Mouse (Mus musculus): ENCODE results near the gene Samd8. TPM values are rescaled to one million over a fixed set of nuclear protein-coding genes. Genes with fewer than 3 reads are reported as not detected.
A peak's percentile ranks its signal among the peaks of the same experiment; 100 is the strongest.

Samd8 gene
- total and polyA plus RNA-seq, 2 experiments from 2014 or later = 8.3 to 17.3 TPM

- WGBS = under 1% methylated on average over 28 of the region's 28 CpGs
- Histone ChIP-seq H3K27me3 (ENCODE audit: control insufficient read depth, insufficient read depth, low read length) (no peaks in the 10 kb centered on the region), H3K9me3 (replicated peaks; ENCODE audit: control insufficient read depth, low read length) (no peaks in the 10 kb centered on the region), H3K4me2 (ENCODE audit: low read depth, low read length) (peak overlapping the region; percentile 64), H3K9ac (replicated peaks; ENCODE audit: low read depth, low read length) (peak overlapping the region; percentile 92), H3K36me3 (replicated peaks; ENCODE audit: control insufficient read depth, insufficient read depth, low read length) (peaks cover 36% of the 10 kb centered on the region), H3K4me3 (ENCODE audit: low read depth, low read length) (peak overlapping the region; percentile 93), H3K27ac (ENCODE audit: low read depth) (peak overlapping the region; percentile 96), H3K4me1 (ENCODE audit: control insufficient read depth, insufficient read depth) (peaks cover 27% of the 10 kb centered on the region)
- TF ChIP-seq EP300 (IDR thresholded peaks at IDR 0.05; ENCODE audit: low read depth) (no peak), CTCF (IDR thresholded peaks at IDR 0.05; ENCODE audit: low read depth) (no peak)
- DNase-seq (ENCODE audit: low spot score) (peak; percentile 52), ATAC-seq (ENCODE audit: insufficient read depth, low read depth) (peak; percentile 0; the same call in 1 of the 2 replicates)
Observed at GRCm38 (mm10) chr14:21831830-21832403, 81.6 kb downstream of the Samd8 start.

GRCm38 (mm10) chr14:21838336-21839017 is 88.1 kb downstream of the Samd8 start:
- H3K9me3 ChIP-seq (replicated peaks; ENCODE audit: control insufficient read depth, low read length) = no peaks in the 10 kb centered on the region
- H3K9ac ChIP-seq (replicated peaks; ENCODE audit: low read depth, low read length) = no peak overlapping the region
- no peak for TF ChIP-seq EP300 (IDR thresholded peaks at IDR 0.05; ENCODE audit: low read depth)
- no peak for TF ChIP-seq CTCF (IDR thresholded peaks at IDR 0.05; ENCODE audit: low read depth)
- no peak overlapping the region for H3K27ac ChIP-seq (ENCODE audit: low read depth)
- ATAC-seq (ENCODE audit: insufficient read depth, low read depth) (no peak), DNase-seq (ENCODE audit: low spot score) (no peak)
- no peaks in the 10 kb centered on the region for H3K27me3 ChIP-seq (ENCODE audit: control insufficient read depth, insufficient read depth, low read length)
- H3K36me3 ChIP-seq (replicated peaks; ENCODE audit: control insufficient read depth, insufficient read depth, low read length) = peaks cover 98% of the 10 kb centered on the region
- no peak overlapping the region for H3K4me3 ChIP-seq (ENCODE audit: low read depth, low read length)
- H3K4me1 ChIP-seq (ENCODE audit: control insufficient read depth, insufficient read depth) = peaks cover 13% of the 10 kb centered on the region
- WGBS = 37% methylated on average over 8 of the region's 8 CpGs
- no peak overlapping the region for H3K4me2 ChIP-seq (ENCODE audit: low read depth, low read length)

GRCm38 (mm10) chr14:21841819-21842592 is 91.7 kb downstream of the Samd8 start:
- H3K36me3 ChIP-seq (replicated peaks; ENCODE audit: control insufficient read depth, insufficient read depth, low read length) = peaks cover 100% of the 10 kb centered on the region
- 0 out of 2 replicates have a peak, but pooled peaks have one; percentile 13 for ATAC-seq (ENCODE audit: insufficient read depth, low read depth)
- TF ChIP-seq CTCF (IDR thresholded peaks at IDR 0.05; ENCODE audit: low read depth) = no peak
- TF ChIP-seq EP300 (IDR thresholded peaks at IDR 0.05; ENCODE audit: low read depth) = no peak
- H3K4me3 ChIP-seq (ENCODE audit: low read depth, low read length) = no peak overlapping the region
- no peak overlapping the region for H3K9ac ChIP-seq (replicated peaks; ENCODE audit: low read depth, low read length)
- H3K9me3 ChIP-seq (replicated peaks; ENCODE audit: control insufficient read depth, low read length) = no peaks in the 10 kb centered on the region
- no peaks in the 10 kb centered on the region for H3K27me3 ChIP-seq (ENCODE audit: control insufficient read depth, insufficient read depth, low read length)
- H3K4me2 ChIP-seq (ENCODE audit: low read depth, low read length) = no peak overlapping the region
- DNase-seq (ENCODE audit: low spot score) = no peak
- peak overlapping the region; percentile 34; the same call in 1 of the 2 replicates for H3K27ac ChIP-seq (ENCODE audit: low read depth)
- WGBS = 61% methylated on average over 5 of the region's 5 CpGs
- 0 out of 2 replicates have a peak, but pooled peaks cover 6% of the 10 kb centered on the region for H3K4me1 ChIP-seq (ENCODE audit: control insufficient read depth, insufficient read depth)

- H3K27me3 ChIP-seq (ENCODE audit: control insufficient read depth, insufficient read depth, low read length) = no peaks in the 10 kb centered on the region
- no peak overlapping the region for H3K9ac ChIP-seq (replicated peaks; ENCODE audit: low read depth, low read length)
- no peak for TF ChIP-seq EP300 (IDR thresholded peaks at IDR 0.05; ENCODE audit: low read depth)
- TF ChIP-seq CTCF (IDR thresholded peaks at IDR 0.05; ENCODE audit: low read depth) = no peak
- H3K4me2 ChIP-seq (ENCODE audit: low read depth, low read length) = no peak overlapping the region
- ATAC-seq (ENCODE audit: insufficient read depth, low read depth) (no peak), DNase-seq (ENCODE audit: low spot score) (no peak)
- 0 out of 2 replicates have a peak, but pooled peaks cover 11% of the 10 kb centered on the region for H3K4me1 ChIP-seq (ENCODE audit: control insufficient read depth, insufficient read depth)
- H3K4me3 ChIP-seq (ENCODE audit: low read depth, low read length) = no peak overlapping the region
- no peaks in the 10 kb centered on the region for H3K9me3 ChIP-seq (replicated peaks; ENCODE audit: control insufficient read depth, low read length)
- 12% methylated on average over 6 of the region's 6 CpGs for WGBS
- H3K36me3 ChIP-seq (replicated peaks; ENCODE audit: control insufficient read depth, insufficient read depth, low read length) = peaks cover 88% of the 10 kb centered on the region
- H3K27ac ChIP-seq (ENCODE audit: low read depth) = peak overlapping the region; percentile 53
Observed at GRCm38 (mm10) chr14:21843263-21843662, 92.9 kb downstream of the Samd8 start.

- peak overlapping the region; percentile 65 for H3K4me3 ChIP-seq (ENCODE audit: low read depth, low read length)
- peak overlapping the region; percentile 88 for H3K4me2 ChIP-seq (ENCODE audit: low read depth, low read length)
- H3K9ac ChIP-seq (replicated peaks; ENCODE audit: low read depth, low read length) = 0 out of 2 replicates have a peak overlapping the region, but pooled peaks have one; percentile 54
- DNase-seq (ENCODE audit: low spot score) (no peak), ATAC-seq (ENCODE audit: insufficient read depth, low read depth) (no peak)
- TF ChIP-seq EP300 (IDR thresholded peaks at IDR 0.05; ENCODE audit: low read depth) (no peak), CTCF (IDR thresholded peaks at IDR 0.05; ENCODE audit: low read depth) (no peak)
- peaks cover 52% of the 10 kb centered on the region for H3K36me3 ChIP-seq (replicated peaks; ENCODE audit: control insufficient read depth, insufficient read depth, low read length)
- H3K4me1 ChIP-seq (ENCODE audit: control insufficient read depth, insufficient read depth) = 0 out of 2 replicates have a peak, but pooled peaks cover 11% of the 10 kb centered on the region
- H3K9me3 ChIP-seq (replicated peaks; ENCODE audit: control insufficient read depth, low read length) = no peaks in the 10 kb centered on the region
- 16% methylated on average over 10 of the region's 10 CpGs for WGBS
- H3K27ac ChIP-seq (ENCODE audit: low read depth) = peak overlapping the region; percentile 68; the same call in 1 of the 2 replicates
- H3K27me3 ChIP-seq (ENCODE audit: control insufficient read depth, insufficient read depth, low read length) = no peaks in the 10 kb centered on the region
Observed at GRCm38 (mm10) chr14:21846827-21847380, 96.6 kb downstream of the Samd8 start.
